15 mouse cellular contexts compared by ENCODE assay signal in the genomic region with DNA sequence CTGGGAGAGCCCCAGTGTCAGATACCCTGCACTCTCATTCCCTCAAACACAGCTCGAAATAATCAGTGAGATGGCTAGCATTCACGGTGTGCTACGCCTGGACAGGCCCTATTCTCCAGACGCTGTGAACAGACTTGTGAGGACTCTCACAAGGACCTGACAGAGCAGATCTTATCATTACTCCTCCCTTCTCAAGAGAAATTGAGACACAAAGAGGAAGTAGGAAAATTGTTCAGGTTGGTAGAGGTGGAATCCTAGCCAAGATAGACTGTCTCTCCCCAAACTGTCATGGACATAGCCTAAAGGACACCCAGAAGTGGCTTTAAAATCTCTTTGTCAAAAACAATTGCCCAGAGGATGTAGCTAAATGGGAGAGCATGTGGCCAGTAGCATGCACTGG.
"Had no signal": no experiment of that assay in that cellular context is flagged by ENCODE, and none has a peak within 500 bp of the region (broad histone marks: within the 10 kb centered on the region; RNA-seq: fewer than 3 reads in every experiment).

No protein-coding gene starts in this region.

- H3K4me3 ChIP-seq: kidney, embryonic 15.5 days; limb, embryonic 10.5 days; liver, embryonic 15.5 days; myocyte; stomach, embryonic 15.5 days had no signal

- H3K4me1 ChIP-seq: stomach, embryonic 15.5 days had no signal

- H3K27ac ChIP-seq: kidney, embryonic 15.5 days; limb, embryonic 10.5 days; liver, embryonic 15.5 days; stomach, embryonic 15.5 days had no signal

- H3K4me2 ChIP-seq: kidney, embryonic 15.5 days; liver, embryonic 11.5 days; liver, embryonic 15.5 days; stomach, embryonic 15.5 days had no signal

- DNase-seq: kidney, adult 2 months; kidney, postnatal 14 days; lung, adult 2 months; lung, postnatal 36 days; right cerebral cortex, postnatal 14 days; thymus, adult 2 months; thymus, postnatal 25 days had no signal

- H3K9ac ChIP-seq: kidney, embryonic 15.5 days; liver, embryonic 15.5 days; stomach, embryonic 15.5 days had no signal

- ATAC-seq: intestine, embryonic 16.5 days; lung, postnatal 0 days had no signal

- H3K36me3 ChIP-seq: kidney, embryonic 15.5 days; limb, embryonic 10.5 days; liver, embryonic 15.5 days; stomach, embryonic 15.5 days had no signal

- H3K9me3 ChIP-seq: kidney, embryonic 15.5 days; limb, embryonic 10.5 days; liver, embryonic 15.5 days; stomach, embryonic 15.5 days had no signal

- H3K27me3 ChIP-seq: stomach, embryonic 15.5 days had no signal
